Mouse (Mus musculus) embryonic stem cell, embryonic (primary cell): Measurements from ENCODE around the gene Slc25a39.

Experiments
- CTCF ChIA-PET, 4 experiments: fragments of 300-600 bp in 2 of 4; fragments of 350-600 bp in 2 of 4; sonication (Branson Sonifier 250); formaldehyde crosslinking; loops; one replicate each; lab custom pipeline; 2022; ENCODE audit warnings: inconsistent platforms in 2 of 4; lab: Charles Lee
- POLR2A ChIA-PET, 4 experiments: fragments of 300-600 bp in 2 of 4; fragments of 350-600 bp in 2 of 4; sonication (Branson Sonifier 250); formaldehyde crosslinking; loops; one replicate each; lab custom pipeline; 2022; ENCODE audit warnings: antibody characterized with exemption in 4 of 4, inconsistent platforms in 1 of 4; lab: Charles Lee

Slc25a39 gene

DNA sequence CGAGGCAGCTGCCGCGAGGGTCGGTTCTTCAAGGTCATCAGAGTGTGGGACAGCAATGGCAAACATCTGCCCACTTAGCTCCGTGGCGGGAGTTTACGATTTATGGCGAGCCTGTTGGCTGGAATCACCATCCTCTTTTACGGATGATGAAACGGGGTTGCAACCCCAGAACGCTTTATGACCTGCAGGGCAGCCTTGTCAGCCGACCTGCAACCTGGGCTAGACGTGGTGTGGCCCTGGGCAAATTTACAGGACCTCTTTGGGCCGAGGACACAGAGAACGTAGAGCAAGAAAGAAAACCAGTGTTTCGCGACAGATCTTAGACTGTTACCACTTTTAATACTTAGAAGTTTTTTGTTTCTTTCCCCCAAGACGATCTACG lies at the start of gene Slc25a39:
Gene Slc25a39 (minus strand): TSS at position 113 of the 382 bp plus-strand sequence.
- ChIA-PET CTCF (interaction anchor here (0.5 to 4.5 kb wide), 29 partner anchors 13 to 225 kb away, joined by 3 to 62 read pairs (median 4); partner anchors contain the start of genes BC030867 (in 2 of the 4), Fam171a2 (in 1 of the 4), Grn (in 1 of the 4) and Rundc3a (in 1 of the 4)), POLR2A (interaction anchor here (0.5 to 35.7 kb wide), 178 partner anchors 8 to 726 kb away, joined by 3 to 1349 read pairs (median 7); partner anchors contain the start of genes Grn (in 4 of the 4), Rundc3a (in 4 of the 4), Ubtf (in 4 of the 4) and Asb16 (in 3 of the 4))

DNA sequence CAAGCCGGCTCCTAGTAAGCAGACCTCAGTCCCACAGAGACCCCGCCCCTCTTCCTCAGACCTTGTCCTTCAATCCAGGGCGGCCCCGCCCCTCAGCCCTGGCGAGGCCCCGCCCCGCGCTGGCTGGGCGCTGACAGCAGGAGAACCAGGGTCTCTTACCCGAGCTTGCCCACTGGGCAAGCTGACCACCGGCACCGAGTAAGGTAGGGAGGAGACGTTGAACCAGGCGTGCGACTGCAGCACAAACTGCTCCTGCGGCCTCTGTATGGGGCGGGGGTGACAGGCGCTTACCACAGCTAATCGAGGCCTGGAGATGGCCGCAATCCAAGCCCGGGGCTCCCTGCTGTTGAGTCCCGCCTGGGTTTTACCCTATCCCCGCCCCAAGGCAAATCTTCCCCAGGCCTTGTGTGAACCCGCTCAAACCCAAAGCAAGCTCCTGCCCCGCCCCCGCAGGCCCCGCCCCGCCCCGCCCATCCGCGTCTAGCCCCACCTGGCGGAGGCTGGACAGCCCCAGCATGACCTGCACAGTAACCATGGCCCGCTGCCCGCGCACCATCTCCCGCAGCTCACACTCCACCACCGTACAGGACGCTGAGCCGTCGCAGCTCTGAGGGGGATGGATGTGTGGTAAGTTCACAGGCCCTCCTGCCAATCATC lies 48.1 kb upstream of the Slc25a39 start:
- POLR2A ChIA-PET: interaction anchor here in 3 of 4 experiments (0.6 to 4.6 kb wide), 33 partner anchors 10 to 561 kb away, joined by 3 to 51 read pairs (median 3); partner anchors contain the start of genes Slc25a39 (in 3 of the 3), Fam171a2 (in 2 of the 3), G6pc3 (in 1 of the 3) and Hdac5 (in 1 of the 3)
- CTCF ChIA-PET: interaction anchor here (0.6 to 4.2 kb wide), 33 partner anchors 8 to 608 kb away, joined by 3 to 27 read pairs (median 4); partner anchors contain the start of genes Fam171a2 (in 3 of the 4), BC030867 (in 2 of the 4), Grn (in 2 of the 4) and Fzd2 (in 1 of the 4)

DNA sequence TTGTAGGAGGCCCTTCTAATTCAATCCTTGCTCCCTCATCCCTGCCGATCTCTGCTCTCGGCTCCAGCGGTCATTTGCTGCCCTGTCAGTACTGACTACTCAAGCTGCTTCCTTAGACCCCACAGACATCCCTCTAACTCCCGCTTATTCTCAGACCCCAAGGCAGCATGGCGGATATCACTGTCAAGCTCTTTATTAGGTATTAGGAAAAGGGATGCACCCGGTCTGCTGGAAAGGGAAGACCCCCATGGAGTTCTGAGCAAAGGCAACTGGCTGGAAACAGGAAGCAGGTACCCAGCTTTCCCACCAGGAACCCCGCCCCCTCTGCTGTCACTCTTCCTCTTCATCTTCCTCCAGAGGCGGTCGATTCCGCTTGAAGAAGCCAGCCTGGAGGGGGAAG lies 45.4 kb upstream of the Slc25a39 start:
- CTCF ChIA-PET: interaction anchor here (0.6 to 2.0 kb wide), 6 partner anchors 15 to 261 kb away, joined by 3 to 10 read pairs (median 4); partner anchors contain the start of gene Fzd2 (in 1 of the 4)
- POLR2A ChIA-PET: interaction anchor here (0.6 to 2.1 kb wide), 8 partner anchors 9 to 610 kb away, joined by 3 to 13 read pairs (median 6); partner anchors contain the start of genes Grn (in 1 of the 4) and Slc25a39 (in 1 of the 4)

DNA sequence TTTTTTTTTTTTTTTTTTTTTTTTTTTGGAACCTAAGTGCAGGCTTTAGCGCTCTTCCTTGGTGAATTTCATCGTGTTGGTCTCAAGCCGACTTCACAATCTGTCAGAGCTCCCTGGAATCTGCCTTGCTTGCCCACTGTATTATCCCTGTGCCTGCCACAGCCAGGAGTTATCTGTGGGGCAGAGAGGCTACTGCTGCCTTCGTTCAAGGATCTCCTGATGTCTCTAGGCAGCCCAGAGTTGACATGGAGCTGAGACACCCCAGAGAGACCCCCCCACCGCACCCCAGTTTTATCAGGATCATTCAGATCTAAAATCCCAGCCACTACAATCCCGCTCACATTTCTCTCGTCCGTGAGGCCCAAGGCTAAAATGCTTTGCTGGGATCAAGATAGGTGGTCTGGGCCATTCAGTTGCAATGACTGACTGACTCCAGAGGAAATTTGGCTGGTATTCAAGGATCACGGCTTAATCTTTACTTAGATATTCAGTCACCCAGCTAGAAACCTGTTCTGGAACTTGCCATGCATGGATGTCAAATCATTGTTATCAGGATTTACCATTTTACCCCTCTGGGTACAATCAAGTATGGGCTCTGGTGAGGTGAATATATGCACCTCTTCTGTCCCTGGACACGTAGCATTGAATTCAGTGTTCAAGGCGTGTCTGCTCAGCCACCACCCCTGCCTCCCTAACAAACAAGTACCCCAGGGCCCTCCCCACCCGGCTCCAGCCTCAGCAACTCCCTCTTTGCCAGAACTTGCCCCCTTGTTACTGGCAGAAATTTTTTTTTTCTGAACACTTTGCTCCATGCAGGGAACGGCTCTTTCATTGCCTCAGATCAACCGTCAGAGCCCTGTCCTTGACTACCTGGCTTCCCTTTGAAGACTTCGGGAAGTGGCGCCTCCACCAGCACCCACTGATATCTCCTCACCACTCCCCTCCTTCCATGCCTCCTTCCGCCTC lies 41.6 kb upstream of the Slc25a39 start:
- POLR2A ChIA-PET: interaction anchor here in 3 of 4 experiments (0.7 to 6.2 kb wide), 10 partner anchors 10 to 806 kb away, joined by 3 to 44 read pairs (median 6); partner anchors contain the start of genes Grn (in 2 of the 3) and Slc25a39 (in 1 of the 3)
- CTCF ChIA-PET: interaction anchor here (0.6 to 5.5 kb wide), 9 partner anchors 8 to 535 kb away, joined by 3 to 86 read pairs (median 9); partner anchors contain the start of gene Grn (in 1 of the 4)

DNA sequence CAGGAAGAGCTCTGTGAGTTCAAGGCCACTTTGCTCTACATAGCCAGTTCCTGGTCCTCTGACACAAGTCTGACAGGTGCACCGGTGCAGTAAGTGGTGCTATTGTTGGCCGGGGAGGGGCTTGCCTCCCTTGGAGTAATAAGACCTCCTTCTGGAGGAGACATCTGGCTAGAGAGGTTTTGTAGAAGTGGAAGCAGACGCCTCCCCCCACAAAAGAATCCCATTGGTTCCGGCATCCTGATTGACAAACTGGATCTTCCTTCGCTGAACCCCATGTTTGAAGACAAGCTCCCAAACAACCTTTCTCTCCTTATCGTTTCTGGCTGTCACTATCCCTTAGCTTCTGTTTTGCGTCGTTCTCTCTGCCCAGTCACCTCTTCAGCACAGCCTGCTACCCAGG lies 40.6 kb upstream of the Slc25a39 start:
- CTCF ChIA-PET: interaction anchor here (0.5 to 5.5 kb wide), 24 partner anchors 8 to 536 kb away, joined by 3 to 86 read pairs (median 5); partner anchors contain the start of genes Asb16 (in 1 of the 4), BC030867 (in 1 of the 4) and Grn (in 1 of the 4)
- POLR2A ChIA-PET: interaction anchor here (0.5 to 6.2 kb wide), 20 partner anchors 10 to 668 kb away, joined by 3 to 44 read pairs (median 5); partner anchors contain the start of genes Grn (in 2 of the 4), Slc25a39 (in 2 of the 4), Gpatch8 (in 1 of the 4) and Hexim1 (in 1 of the 4)

DNA sequence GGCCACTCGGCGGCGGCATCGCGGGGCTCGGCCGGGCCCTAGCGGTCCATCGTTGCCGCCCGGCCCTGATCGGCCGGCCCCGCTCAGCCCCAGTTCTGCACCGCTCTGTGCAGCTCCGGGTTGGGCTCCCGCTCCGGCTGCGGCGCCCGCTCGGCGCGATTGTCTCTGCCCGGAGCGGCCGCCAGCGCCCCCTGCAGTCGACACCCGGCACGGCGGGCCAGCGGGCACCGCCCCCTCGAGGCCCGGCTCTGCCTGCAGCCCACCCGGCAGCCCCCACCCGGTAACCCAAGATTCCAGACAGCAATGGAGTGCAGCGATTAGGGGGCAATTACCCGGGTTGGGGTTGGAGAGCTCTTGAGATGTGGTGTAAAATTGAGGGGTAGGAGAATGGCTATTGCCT lies 39.8 kb upstream of the Slc25a39 start, which contains the start of gene Fam171a2:
Gene Fam171a2 (minus strand): TSS at position 186 of the 400 bp plus-strand sequence.
- ChIA-PET CTCF (interaction anchor here (0.6 to 5.5 kb wide), 69 partner anchors 8 to 1606 kb away, joined by 3 to 86 read pairs (median 4); partner anchors contain the start of genes BC030867 (in 2 of the 4), Asb16 (in 1 of the 4), Fzd2 (in 1 of the 4) and Grn (in 1 of the 4)), POLR2A (interaction anchor here (0.5 to 6.2 kb wide), 33 partner anchors 8 to 200 kb away, joined by 3 to 44 read pairs (median 4); partner anchors contain the start of genes Grn (in 2 of the 4), Slc25a39 (in 2 of the 4), Fzd2 (in 1 of the 4) and Gpatch8 (in 1 of the 4))

DNA sequence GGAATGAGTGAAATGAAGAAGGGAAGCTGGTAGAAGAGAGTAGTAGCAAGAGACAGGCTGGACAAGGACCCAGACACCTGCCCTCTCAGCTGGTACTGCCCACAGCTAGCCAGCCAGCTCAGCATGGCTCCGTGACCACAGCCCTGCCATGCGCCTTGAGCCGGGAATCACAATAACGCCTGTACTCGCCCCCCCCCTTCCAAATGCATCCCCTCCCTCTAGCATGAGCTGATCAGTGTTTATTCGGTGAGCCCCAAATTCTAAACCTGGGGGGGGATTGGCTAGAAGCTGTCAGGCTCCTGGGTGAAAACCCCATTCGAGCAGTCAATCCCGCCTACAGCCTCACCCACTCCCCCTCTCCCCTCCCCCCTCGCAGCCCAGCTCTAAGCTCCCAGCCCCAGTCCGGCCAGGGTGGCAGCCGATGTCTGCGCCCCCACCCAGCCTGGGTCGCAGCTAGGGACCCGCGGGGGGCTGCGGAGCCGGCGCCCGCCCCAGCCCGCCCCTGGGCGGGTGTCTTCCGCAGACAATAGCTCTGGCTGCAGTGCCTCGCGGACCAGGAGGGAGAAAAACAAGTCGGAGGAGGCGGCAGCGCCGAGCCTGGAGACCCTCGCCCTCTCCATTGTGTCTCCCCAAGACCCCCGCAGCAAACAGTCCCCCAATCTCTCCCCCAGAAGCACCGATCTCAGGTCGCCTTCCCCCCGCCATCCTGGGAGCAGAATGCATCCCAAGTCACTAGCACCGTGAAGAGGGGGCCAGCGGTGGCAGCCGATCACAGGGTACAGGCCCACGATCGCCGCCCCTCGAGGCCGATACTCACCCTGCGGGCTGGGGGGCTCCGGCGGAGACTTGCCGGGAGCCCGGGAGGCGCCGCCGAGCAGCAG lies 39.1 kb upstream of the Slc25a39 start:
- ChIA-PET CTCF (interaction anchor here (0.6 to 5.5 kb wide), 81 partner anchors 8 to 1605 kb away, joined by 3 to 86 read pairs (median 4); partner anchors contain the start of genes BC030867 (in 2 of the 4), Asb16 (in 1 of the 4), Fzd2 (in 1 of the 4) and Grn (in 1 of the 4)), POLR2A (interaction anchor here (0.6 to 6.2 kb wide), 53 partner anchors 8 to 364 kb away, joined by 3 to 44 read pairs (median 4); partner anchors contain the start of genes Grn (in 3 of the 4), BC030867 (in 2 of the 4), Rundc3a (in 2 of the 4) and Slc25a39 (in 2 of the 4))

DNA sequence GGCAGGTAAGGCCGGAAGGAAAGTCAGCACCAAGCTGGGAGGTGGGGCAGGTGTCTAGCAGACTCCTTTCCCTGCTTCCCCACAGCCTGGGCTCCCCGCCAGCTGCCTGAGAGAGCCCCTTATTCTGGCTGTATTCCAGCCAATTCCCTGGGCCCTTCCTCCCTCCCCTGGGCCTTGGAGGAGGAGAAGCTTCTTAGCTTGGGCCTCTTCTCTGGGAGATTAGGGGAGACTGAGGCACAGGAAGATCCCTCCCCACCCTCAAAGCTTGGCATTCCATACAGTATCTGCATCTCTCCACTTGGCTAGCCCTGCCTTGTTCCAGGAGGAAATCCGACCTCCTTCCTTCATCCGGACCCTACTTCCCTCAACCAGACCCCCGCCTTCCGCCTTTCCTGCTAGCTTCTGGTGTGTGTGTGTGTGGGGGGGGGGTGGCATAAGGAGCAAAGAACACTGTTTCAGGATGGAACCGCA lies 38.2 kb upstream of the Slc25a39 start:
- ChIA-PET CTCF (interaction anchor here (0.5 to 5.5 kb wide), 25 partner anchors 7 to 1020 kb away, joined by 3 to 86 read pairs (median 5); partner anchors contain the start of genes BC030867 (in 1 of the 4), Grn (in 1 of the 4), Itga2b (in 1 of the 4) and Tmub2 (in 1 of the 4)), POLR2A (interaction anchor here (0.6 to 6.2 kb wide), 46 partner anchors 8 to 929 kb away, joined by 3 to 44 read pairs (median 4); partner anchors contain the start of genes Grn (in 3 of the 4), BC030867 (in 2 of the 4), Rundc3a (in 2 of the 4) and Slc25a39 (in 2 of the 4))

DNA sequence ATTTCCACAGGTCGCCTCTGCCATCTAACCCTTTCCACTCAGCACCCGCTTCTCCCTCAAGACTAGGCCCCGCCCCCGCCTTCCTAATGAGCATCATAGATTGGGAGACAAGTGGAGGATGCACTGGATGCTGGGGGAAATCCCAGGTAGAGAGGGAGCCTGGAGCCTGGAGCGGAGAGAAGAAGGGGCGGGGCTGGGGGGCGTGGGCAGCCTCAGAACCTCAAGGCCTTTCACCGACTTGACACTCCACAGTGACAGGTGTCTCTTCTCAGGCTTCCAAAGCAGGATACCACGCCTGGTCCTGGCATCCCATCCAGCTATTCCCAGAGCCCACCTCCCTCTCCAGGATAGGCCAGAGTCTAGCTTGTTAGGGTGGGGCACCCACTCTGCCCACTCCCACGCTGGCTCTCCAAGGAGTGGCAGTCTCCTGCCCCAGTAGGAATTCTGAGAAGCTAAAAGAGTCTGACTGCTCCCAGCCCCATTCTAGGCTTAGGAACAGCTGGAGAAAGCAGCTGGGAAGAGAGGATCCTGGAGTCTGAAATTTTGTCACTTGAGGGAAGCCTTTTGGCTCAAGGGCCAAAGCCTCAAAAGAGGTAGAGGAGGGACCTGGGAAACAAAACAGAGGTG lies 37.6 kb upstream of the Slc25a39 start:
- CTCF ChIA-PET: interaction anchor here (0.5 to 5.5 kb wide), 23 partner anchors 8 to 1020 kb away, joined by 3 to 86 read pairs (median 5); partner anchors contain the start of genes BC030867 (in 1 of the 4), Grn (in 1 of the 4) and Itga2b (in 1 of the 4)
- POLR2A ChIA-PET: interaction anchor here in 3 of 4 experiments (0.5 to 6.2 kb wide), 37 partner anchors 7 to 929 kb away, joined by 3 to 44 read pairs (median 4); partner anchors contain the start of genes Grn (in 2 of the 3), Slc25a39 (in 2 of the 3), BC030867 (in 1 of the 3) and Rundc3a (in 1 of the 3)

DNA sequence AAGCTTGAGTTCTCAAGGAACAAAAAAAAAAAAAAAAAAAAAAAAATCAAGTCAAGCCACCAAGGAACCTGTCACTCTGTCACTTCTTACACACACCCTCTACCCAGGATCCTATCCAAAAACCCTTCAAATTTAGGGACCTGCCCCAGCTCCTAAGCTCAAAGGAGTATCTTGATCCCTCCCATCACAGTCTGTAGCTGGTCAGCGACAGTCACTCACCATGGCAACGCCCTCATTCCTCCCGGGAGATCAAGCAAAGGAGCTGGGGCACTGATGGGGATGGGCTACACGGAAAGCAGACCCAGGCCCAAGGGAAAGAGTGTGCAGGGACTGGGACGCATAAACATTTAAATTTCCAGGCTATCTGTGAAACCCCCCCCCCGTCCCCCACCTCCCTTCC lies 37.0 kb upstream of the Slc25a39 start:
- ChIA-PET POLR2A (interaction anchor here (0.5 to 6.2 kb wide), 21 partner anchors 8 to 378 kb away, joined by 3 to 44 read pairs (median 5); partner anchors contain the start of genes Grn (in 2 of the 4) and Slc25a39 (in 2 of the 4)), CTCF (interaction anchor here in 3 of 4 experiments (0.6 to 5.5 kb wide), 13 partner anchors 7 to 403 kb away, joined by 3 to 86 read pairs (median 4); partner anchors contain the start of genes BC030867 (in 1 of the 3), Grn (in 1 of the 3) and Itga2b (in 1 of the 3))

DNA sequence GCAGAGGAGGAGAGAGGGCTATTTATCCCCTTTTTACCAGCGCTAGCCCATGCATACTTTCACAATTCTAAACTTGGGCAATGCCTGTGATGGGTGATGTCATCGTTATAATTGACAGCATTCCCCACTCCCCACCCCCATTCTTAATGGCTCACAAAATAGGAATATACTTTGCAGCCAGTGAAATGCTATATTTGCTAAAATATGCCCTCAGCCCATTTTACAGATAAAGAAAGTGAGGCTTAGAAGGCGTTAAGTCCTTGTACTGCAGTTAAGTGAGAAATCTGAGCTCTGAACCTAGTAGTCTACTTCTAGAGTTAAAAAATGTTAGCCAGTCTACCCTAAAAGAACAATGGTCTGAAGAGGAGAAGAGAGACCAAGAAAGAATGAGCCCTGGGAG lies 36.6 kb upstream of the Slc25a39 start:
- ChIA-PET CTCF (interaction anchor here in 3 of 4 experiments (0.6 to 5.5 kb wide), 7 partner anchors 10 to 402 kb away, joined by 3 to 42 read pairs (median 3); partner anchors contain the start of gene Grn (in 1 of the 3)), POLR2A (interaction anchor here (0.6 to 6.2 kb wide), 16 partner anchors 9 to 378 kb away, joined by 3 to 44 read pairs (median 4); partner anchors contain the start of genes Grn (in 2 of the 4) and Slc25a39 (in 1 of the 4))

DNA sequence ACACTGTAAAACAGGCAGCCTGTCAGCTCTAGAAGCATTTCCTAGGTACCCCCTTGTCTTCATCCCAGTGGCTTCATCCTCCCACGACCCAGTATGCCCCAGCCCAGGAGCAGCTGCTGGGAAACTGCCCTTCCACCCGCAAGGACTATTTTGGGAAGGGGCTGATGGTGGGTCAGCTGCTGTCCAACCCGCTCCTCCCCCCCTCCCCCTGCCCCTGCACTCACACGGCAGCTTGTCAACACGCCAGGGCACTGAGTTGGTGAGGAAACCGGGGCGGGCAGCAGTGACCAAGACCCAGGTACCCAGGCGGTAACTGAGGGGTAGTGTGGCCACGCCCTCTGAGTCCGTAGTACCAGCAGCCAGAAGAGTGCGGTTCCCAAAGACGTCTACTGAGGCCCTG lies 36.0 kb upstream of the Slc25a39 start:
- POLR2A ChIA-PET: interaction anchor here in 3 of 4 experiments (0.6 to 6.2 kb wide), 10 partner anchors 9 to 289 kb away, joined by 3 to 44 read pairs (median 4); partner anchors contain the start of genes Grn (in 1 of the 3) and Slc25a39 (in 1 of the 3)
- CTCF ChIA-PET: interaction anchor here in 2 of 4 experiments (0.7 to 5.5 kb wide), 5 partner anchors 13 to 223 kb away, joined by 3 to 42 read pairs (median 4); partner anchors contain the start of genes BC030867 (in 1 of the 2) and Grn (in 1 of the 2)

DNA sequence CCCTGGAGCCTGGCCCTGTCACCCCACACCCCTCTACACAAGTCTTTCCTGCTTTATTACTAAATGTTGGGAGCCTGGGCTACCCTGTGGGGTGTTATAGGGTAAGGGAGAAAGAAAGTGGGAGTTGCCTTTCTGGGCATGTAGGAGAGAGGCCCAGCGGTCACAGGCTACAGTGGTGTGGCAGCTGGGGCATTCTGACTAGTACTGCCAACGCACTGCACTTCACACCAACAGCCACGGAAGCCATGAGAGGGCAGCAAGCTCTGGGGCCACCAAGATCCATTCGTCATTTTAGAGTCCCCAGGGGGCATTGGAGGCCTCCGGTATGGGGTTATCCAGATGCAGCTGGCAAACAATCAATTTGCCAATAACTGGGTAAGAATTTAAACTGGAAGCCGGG lies 34.3 kb upstream of the Slc25a39 start:
- ChIA-PET POLR2A (interaction anchor here in 1 of 4 experiments (1.2 kb wide), 1 partner anchor 12 kb away, joined by 4 read pairs; the partner anchor contains the start of gene Grn), CTCF (interaction anchor here in 3 of 4 experiments (0.6 to 1.5 kb wide), 4 partner anchors 12 to 461 kb away, joined by 3 to 6 read pairs (median 4); partner anchors contain the start of gene Grn (in 1 of the 3))
